Mouse (Mus musculus) testis, postnatal 14 days (tissue): ENCODE data around the gene Hdac10.

ENCODE experiments used
- DNase-seq: peaks from one replicate; pipeline ENCODE4 v3.0.0; 2021; ENCODE audit warnings: low spot score

The Hdac10 gene

DNA sequence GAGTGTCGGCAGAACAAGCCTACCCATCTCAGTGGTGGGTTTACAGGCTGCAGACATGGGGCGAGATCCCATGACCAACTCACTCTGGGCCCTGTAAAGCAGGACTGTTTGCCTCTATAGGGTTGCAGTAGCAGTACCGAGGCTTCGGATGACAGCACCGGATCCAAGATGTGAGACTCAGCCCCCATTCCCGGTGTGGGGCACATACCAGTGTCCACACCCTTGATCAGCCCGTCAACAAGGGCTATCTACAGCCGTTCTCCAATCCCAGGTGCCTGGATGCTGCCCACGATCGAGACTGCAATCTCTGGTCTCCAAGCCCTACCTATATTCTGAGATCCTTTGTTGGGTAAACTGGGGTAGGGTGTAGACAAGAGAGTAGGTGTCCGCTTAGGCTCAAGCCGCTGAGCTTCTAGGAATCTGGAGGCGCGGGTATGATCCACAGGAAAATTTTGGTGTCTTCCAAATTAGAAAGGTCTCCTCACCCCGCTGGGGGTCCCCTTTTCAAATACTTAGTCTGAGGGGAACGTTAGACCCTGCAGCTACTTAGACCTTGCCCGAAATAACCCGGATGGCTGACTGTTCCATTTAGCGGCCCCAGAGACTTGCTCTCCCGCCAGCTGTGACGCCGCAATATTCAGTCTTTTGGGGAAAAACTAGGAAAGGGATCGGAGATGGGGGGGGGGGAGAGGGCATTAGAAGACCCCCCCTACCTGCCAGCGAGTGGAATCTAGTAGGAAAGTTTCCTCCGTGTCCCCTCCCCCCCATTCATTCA is 20.2 kb upstream of the Hdac10 start:
- no peak for DNase-seq

DNA sequence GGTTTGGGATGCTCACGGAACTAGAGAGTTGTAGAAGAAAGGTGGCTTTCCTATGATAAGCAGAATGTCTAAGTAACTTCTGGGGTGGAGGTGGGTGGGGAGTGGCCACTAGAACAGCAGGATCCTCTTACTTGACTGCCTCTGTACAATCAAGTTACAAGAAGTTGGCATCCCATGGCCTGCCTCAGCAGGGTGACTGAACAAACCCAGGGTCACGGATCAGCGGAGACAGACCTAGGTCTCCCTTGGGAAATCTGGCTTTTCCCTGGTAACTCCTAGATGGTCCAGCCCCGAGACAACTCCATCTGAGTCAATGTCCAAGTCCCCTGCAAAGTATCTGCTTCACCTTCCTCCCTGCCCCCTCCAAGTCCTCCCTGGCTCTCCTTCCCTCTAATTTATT is 19.4 kb upstream of the Hdac10 start:
- DNase-seq, result no peak

DNA sequence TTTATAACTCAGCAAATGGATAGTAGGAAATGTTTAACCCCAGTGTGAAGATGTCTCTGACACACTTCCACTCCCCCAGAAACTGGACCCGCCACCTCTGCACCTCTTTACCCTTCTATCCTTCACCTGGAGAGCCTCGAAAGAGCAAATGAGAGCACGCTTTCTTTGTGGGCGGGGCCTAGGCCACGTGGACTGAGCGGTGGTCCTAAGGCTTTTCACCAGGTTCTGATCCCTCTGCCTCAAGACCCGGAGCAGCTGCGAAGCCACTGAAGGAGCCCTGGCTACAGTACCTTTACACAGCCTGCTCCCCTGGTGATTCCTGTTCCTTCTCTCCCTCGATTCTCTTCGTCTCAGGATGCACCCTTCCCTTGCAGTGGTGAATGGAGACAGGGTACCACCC is 19.0 kb upstream of the Hdac10 start:
- DNase-seq, result no peak

DNA sequence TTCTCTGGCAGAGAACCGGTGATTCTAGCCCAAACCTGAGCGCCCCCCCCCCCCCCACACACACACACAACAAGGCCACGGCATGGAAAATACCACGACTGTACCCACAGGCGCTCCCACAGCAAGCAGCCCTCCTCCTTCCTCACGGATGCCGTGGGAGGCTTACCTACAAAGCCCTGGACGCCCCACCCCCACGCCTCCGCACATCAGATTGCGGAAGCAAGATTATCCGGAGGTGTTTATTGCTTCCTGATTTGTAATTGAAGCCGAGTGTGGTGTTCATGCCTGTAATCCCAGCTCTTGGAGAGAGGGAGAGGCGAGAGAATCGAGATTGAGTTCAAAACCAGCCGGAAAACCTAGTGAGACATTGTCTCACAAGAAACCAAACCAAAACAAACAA is 18.5 kb upstream of the Hdac10 start:
- no peak for DNase-seq

DNA sequence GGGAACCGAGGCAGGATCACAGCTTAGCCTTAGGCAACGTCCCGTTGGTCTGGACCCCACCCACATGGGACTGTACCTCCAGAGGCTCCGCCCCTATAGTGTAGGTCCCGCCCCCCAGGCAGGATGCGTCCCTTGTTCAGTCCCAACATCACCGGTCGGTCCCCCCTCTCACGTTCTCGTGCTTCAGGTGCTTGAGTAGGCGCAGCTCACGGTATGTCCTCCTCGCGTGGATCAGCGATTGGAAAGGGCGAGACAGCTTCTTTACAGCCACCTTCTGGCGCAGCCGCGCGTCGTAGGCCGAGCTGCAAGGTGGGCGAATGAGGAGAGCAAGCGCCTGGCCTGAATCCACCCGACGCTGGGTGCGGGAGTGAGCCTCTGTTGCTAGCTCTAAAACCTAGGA is 18.0 kb upstream of the Hdac10 start:
- no peak for DNase-seq

DNA sequence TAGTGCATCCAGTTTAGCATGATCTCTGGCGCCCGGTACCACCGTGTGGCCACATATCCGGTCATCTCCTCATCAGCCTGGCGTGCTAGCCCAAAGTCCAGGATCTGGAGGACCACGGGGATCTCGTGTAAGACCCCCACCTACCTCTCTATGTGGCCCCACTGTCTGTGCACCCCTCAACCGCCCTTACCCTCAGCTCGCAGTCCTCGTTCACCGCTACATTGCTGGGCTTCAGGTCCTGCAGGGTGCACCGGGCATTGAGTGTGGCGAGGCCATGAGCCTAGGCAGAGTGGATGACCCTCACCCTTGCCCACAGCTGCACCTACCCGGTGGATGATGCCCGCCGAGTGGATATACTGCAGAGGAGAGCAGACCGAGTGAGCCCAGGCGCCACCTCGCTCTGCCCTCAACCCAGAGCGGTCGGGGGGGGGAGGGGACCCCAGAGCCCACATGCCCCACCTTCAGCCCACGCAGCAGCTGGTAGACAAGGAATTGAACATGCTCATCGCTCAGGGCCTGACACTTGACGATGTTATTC is 17.4 kb upstream of the Hdac10 start:
- no peak for DNase-seq

DNA sequence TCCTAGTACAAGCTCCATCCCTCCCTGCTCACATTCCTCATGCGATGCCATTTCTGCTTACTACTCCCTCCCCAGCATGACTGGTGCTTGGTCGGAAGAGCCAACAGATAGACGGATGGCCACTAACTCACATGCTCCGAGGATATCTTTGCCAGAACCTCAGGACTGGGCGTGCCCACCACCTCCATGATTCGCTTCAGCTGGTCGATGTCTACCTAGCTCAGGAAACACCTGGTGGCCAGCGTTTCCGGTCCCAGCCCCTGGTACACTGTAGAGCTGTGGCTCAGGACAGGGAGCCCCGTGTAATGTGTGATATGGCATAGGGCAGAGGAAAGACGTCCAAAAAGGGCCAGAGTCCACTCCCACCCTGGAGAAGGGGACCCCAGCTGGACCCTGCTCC is 16.5 kb upstream of the Hdac10 start:
- DNase-seq, result no peak

DNA sequence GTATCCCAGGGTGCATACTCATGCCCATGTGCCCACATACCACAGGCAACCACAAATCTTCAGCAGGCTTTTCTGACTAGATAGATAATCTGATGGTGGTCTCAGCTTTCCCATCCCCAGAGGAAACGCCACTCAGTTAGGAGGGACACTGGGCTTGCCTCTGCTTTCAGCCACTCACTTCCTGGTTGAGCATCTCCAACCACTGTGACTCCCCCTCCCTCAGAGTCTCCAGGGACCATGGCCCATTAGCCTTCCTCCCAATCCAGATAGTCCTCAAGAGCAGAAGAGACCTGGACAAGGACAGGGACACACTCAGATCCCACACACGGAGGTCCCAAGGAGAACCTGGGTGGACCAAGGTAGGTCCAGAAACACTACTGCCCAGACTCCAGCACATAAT is 14.6 kb upstream of the Hdac10 start:
- DNase-seq, result no peak

DNA sequence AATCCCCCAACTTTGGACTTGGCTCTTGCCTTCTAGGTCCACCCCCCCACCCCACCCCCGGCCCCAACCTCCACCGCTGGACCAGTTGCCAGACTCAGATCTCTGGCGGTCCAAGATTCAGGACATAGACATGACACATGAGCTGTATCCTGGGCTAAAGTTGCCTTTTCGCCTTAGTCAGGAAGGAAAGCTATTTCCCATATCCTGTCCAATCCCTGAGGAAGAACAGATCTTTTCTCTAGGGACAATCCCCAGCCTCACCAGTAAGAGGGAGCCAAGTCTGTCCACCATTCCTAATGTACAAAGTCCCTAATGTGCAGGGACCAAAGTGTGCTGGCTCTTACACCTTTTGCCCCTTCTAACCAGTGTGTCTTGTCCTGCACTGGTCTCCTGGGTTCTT is 13.4 kb upstream of the Hdac10 start:
- no peak for DNase-seq

DNA sequence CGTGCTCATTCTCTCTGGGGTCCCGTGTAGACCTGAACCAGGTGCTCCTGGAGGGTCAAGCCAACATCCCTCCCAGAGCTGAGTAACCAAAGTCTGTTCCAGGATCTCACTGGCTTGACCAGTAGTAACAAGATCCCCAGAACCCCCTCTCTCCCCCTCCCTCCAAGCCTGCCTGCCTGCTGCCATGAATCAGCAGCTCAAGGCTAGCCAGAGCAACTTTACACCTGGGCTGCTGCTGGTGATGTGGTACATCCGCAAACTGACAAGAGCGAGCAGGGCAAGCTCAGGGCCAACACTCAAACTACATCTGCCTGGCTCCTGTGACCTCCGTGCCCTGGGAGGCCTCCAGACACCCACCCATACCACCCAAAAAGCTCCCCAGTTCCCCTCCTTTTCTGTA is 12.9 kb upstream of the Hdac10 start:
- no peak for DNase-seq

DNA sequence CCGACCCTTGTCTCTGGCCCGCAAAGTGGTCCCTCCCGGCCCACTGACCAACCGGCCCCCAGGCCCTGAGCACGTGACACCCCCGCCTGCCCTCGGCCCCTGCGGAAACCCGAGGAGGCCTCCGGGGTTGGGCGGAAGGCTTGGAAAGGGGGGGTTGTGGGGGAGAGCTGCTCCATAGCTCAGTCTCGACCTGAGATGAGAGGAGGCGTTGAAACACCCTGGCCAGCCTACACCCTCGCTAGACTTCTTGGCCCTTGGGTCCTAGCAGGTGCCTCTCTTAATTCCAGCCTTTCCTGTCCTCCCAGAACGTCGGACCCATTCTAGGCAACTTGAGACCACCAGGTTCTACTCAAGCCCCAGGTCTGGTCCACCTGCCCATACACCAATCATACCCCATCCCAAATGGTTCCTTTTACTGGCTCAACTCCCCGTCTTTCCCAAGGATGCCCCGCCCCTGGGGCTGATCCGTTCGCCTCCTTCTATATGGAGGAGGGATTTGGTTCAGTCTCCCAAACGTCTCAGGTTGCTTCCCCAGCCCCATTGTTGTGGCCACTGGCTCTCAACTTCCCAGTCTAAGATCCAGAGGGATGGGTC is 12.3 kb upstream of the Hdac10 start, which contains the start of gene Mapk12:
Gene Mapk12 (minus strand): TSS at position 45 of the 594 bp plus-strand sequence.
- DNase-seq, result no peak

DNA sequence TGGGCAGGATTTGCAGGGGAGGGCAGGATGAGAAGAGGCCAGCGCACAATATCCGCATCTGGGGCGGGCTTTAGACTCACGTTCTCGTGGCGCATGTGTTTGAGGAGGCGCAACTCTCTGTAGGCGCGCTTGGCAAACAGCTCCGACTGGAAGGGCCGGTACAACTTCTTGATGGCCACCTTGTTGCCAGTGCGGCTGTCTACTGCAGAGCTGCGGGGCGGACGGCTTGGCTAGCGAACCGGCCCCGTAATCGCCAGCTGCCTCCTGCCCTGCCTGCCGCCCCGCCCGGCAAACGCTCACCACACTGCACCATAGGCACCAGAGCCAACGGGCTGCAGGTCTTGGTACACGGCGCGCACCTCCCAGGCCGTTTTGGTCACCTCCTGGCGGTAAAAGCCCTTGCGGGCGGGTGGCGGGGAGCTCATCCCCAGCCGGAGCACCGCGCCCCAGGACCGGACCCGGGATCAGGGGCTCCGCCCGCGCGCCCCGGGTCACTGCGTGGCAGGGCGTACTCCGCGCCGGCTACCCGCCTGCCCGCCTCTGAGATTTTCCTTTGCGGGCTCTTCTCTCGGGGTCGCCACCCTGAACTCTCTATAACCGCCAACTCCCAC is 11.7 kb upstream of the Hdac10 start:
- no peak for DNase-seq

DNA sequence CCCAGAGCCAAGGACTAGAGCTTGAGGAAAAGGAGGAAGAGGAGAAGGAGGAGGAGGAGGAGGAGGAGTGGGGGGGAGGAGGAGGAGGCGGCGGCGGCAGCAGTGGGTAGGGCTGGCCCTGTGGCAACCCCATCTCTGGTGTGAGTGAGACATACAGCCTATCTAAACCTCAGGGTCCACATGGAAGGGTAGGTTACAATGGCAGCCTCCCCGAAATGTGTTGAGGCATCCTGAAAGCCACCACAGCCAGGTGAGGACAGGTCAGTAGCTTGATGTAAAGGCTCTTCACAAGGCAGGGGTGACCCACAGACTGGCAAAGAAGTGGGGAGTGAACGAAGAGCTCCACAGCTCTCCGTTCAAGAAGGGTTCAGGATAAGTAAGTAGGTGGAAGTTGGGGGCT is 10.0 kb upstream of the Hdac10 start:
- DNase-seq, result no peak

DNA sequence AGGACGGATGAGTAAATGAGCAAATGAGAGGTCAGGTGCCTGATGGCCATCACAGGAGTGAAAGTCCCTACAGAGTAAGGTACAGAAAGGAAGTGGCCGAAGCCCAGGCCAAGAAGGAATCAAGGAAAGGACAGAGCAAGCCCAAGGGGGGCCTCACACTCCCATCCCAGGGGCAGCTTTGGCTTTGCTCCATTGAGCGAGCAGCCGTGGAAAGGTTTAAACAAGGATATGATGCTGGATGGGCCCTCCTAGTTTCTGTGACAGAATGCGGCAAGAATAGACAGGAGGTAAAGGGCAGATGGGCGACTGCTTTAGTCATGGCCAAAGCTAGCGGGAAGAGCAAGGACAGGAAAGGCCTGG is 9.5 kb upstream of the Hdac10 start:
- DNase-seq, result no peak

DNA sequence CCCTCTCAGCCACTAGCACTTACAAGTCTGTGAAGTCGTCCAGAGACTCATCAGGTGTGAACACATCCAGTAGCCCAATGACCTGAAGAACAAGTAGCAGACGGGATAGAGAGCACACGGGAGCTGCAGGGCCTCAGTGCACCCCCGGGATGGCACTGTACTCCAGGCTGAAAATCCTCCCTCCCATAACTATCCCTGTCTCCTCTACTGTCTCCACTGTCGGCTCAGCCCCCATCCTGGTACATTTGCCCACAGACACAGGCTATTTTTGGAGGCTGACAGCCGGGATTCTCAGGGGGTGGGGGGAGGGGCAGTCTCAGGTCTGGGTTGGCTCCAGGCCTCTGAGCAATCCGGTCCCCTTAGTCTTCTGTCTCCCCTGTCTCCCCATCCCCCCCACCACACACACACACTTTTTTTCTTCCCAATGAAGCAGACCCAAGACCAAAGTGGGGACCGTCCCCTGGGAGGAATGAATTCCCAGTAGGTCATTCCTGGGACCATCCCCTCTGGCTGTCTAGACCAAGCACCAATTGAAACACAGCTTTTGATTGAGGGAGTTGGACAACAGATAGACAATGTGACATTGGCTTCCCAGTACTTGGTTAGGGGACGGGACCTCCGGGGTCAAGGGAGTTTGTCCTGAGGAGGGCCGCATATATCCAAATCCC is 9.0 kb upstream of the Hdac10 start:
- no peak for DNase-seq

DNA sequence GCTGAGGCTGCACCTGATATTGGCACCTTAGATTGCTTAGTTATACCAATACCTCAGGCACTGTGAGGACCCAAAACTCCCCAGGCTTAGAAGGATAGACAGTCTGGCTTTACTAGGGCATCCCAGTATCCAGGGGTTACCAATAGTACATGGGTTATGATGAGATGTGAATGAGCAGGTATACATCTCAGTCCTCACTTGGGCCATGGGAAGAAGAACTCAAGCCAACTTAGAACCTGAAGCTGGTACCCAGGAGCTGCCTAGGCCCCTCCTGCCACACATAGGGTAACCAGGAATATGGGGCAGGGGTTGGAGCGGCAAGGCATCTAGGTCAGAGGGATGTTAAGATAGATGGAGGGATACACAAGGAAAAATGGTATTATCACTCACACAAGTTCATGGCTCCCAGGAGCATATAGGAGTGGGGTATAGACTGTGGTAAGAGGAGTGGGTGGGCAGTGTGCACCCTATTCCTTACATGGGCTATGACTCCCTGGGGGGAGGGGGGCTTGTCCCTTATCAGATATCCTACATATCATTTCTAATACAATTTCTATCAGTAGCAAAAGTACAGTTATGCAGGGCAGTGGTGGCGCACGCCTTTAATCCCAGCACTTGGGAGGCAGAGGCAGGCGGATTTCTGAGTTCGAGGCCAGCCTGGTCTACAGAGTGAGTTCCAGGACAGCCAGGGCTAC is 8.1 kb upstream of the Hdac10 start:
- DNase-seq, result no peak

DNA sequence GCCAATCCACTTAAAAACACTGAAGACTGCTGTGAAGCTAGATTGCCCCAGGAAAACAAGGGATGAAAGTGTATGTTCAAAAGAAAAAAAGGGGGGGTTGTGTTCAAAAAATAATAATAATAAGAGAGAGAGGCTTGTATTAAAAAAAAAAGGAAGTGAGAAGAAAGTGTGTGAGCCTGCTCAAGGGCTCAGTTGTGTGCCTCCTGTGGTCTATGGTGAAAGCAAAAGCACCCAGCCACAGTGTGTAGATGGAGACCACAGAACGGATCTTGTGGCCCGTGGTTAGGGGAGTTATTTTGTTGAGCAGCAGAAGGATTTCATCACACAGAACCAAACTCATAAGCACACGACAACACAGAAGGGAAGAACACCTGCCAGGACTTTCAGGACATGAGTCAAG is 2.8 kb upstream of the Hdac10 start:
- no peak for DNase-seq

DNA sequence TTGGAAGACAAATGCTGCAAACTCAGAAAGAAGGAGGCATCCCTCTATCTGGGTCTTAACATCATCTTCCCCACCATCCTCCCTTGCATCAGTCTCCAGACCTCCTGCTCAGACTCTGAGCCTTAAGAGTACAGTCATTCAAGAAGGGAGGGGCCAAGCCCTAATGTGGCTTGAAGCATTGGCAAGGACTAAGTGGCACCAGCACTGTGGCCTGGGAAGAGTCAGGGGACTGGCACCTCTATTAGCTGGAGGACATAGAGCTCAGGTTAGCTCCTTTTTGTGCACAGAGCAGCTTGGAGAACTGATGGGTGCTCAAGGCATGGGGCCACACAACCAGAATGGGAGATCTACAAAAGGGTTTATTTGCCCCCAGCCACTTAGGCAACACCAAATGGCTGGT is 1.7 kb upstream of the Hdac10 start:
- DNase-seq, result no peak

DNA sequence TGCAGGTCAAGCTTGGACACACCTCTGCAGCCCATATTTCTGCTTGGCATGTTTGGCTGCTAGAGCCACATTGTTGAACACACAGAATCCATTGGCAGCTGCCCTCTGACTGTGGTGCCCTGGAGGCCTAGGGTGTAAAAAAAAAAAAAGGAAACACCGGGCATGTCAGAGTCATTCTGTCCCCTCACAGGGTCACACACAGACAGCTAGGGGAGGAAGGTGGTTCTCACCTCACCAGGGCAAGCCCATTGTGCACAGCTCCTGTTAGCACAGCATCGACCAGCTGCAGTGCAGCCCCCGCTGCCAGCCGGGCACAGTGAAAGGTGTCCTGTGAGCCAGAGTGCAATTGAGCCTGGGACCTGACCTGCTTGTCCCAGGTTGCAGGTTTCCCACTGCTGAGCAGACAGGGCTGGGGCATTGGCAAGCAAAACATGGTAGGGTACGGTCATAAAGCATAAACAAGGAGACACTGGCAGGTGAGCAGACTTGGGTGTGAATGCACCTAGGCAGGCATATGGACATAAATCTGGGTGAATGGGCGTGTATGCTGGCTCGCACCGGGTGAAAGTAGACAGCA is 1.0 kb downstream of the Hdac10 start:
- DNase-seq, result no peak

DNA sequence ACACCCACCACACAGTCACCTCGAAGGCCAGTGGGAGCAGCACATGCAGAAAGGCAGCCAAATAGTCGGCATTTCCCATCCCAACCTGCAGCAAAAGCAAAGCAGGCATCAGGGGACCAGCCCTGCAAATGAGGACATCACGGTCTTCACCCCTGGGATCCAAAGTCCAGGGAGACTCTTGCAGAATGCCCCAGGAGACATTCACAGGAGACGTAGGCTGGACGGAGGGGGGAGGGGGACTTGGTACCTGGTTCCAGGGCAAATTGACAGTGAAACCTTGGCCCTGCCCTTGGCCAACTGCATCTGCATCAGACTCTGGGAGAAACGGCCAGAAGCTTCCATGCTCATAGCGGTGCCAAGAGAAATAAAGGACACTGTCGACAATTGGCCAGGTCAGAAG is 1.9 kb downstream of the Hdac10 start:
- no peak for DNase-seq

DNA sequence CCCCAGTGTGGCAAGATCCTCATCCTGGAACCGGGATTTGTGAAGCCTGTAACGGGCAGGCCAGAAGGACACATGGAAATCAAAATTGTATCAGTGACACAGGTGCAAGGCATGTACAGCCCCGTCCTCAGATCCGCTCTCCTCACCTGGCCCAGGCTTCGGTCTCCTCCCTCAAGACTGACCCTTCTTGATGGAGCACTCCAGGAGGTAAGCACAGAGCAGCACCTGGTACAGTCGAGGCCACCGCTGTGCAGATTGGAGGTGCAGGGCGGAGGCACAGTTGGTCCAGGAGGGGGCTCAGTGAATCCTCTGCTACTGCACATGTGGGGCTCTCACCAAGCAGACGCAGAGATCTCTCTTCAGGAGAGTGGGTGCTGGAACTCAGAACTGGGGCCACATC is 3.1 kb downstream of the Hdac10 start:
- DNase-seq, result no peak

DNA sequence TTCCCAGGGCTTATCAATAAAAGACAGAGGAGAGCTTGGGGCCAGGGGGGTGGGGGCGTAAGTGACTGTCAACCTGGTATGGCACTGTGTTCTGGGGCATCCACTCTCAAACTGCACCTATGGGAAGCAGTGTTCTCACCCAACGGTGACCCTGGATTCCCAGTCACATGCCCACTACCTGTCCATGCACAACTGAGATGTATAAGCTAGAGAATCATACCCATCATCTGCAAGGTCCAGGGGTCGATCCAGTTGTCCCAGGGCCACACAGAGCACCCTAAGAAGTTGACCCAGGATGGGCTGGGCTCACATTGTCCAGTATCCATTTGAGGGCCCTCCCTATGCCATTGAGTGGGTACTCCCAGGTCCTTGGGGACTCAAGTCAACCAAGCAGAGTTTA is 4.2 kb downstream of the Hdac10 start:
- DNase-seq, result no peak
